Mouse (Mus musculus) embryonic fibroblast, embryonic 13.5 days (primary cell): Measurements from ENCODE around the gene Usp46.

ENCODE experiments used
- CTCF ChIP-seq: IDR thresholded peaks from 2 replicates; pipeline ENCODE4 v1.5.1; 2011; ENCODE audit warnings: mild to moderate bottlenecking, control low read depth, low read length, moderate library complexity, borderline replicate concordance; ENCODE audit not compliant: insufficient read depth
- POLR2A ChIP-seq: IDR thresholded peaks from 2 replicates; pipeline ENCODE4 v1.6.1; 2011; ENCODE audit warnings: low read depth, mild to moderate bottlenecking, control low read depth, low read length, moderate library complexity

- no peak for TF ChIP-seq POLR2A
- TF ChIP-seq CTCF, result no peak
These were observed 37.2 kb upstream of the Usp46 start for GRCm38 (mm10) chr5:74105445-74105844.
